Mouse (Mus musculus): ENCODE data around the gene Sdk2.

Sdk2 gene

GRCm38 (mm10) chr11:114050511-114050910 lies 16.3 kb downstream of the Sdk2 start:
- intact Hi-C loops (cut with DNase I): no loop called here

- intact Hi-C loops (cut with DNase I): no loop called here
Observed at GRCm38 (mm10) chr11:114047887-114048331, 18.9 kb downstream of the Sdk2 start.

GRCm38 (mm10) chr11:114046927-114047326 lies 19.9 kb downstream of the Sdk2 start:
- intact Hi-C loops (cut with DNase I): no loop called here

- intact Hi-C loops (cut with DNase I): no loop called here
Observed at GRCm38 (mm10) chr11:114044373-114044772, 22.5 kb downstream of the Sdk2 start.

- intact Hi-C loops (cut with DNase I): no loop called here
Observed at GRCm38 (mm10) chr11:114043530-114043929, 23.3 kb downstream of the Sdk2 start.

GRCm38 (mm10) chr11:114040391-114041035 lies 26.3 kb downstream of the Sdk2 start:
- intact Hi-C loops (cut with DNase I): no loop called here

GRCm38 (mm10) chr11:114038036-114038435 lies 28.8 kb downstream of the Sdk2 start:
- intact Hi-C loops (cut with DNase I): no loop called here

GRCm38 (mm10) chr11:114031491-114031890 lies 35.4 kb downstream of the Sdk2 start:
- intact Hi-C loops (cut with DNase I): no loop called here

GRCm38 (mm10) chr11:114030214-114030613 lies 36.6 kb downstream of the Sdk2 start:
- intact Hi-C loops (cut with DNase I): no loop called here

- intact Hi-C loops (cut with DNase I): no loop called here
Observed at GRCm38 (mm10) chr11:114028512-114028911, 38.3 kb downstream of the Sdk2 start.

GRCm38 (mm10) chr11:114028021-114028420 lies 38.8 kb downstream of the Sdk2 start:
- intact Hi-C loops (cut with DNase I): no loop called here

- intact Hi-C loops (cut with DNase I): no loop called here
Observed at GRCm38 (mm10) chr11:114025056-114025455, 41.8 kb downstream of the Sdk2 start.

GRCm38 (mm10) chr11:114023965-114024364 lies 42.9 kb downstream of the Sdk2 start:
- intact Hi-C loops (cut with DNase I): no loop called here

GRCm38 (mm10) chr11:114022166-114022565 lies 44.7 kb downstream of the Sdk2 start:
- intact Hi-C loops (cut with DNase I): no loop called here

- intact Hi-C loops (cut with DNase I): no loop called here
Observed at GRCm38 (mm10) chr11:114019087-114019486, 47.8 kb downstream of the Sdk2 start.

GRCm38 (mm10) chr11:114016889-114017392 lies 49.9 kb downstream of the Sdk2 start:
- intact Hi-C loops (cut with DNase I): no loop called here

GRCm38 (mm10) chr11:114016108-114016888 lies 50.5 kb downstream of the Sdk2 start:
- intact Hi-C loops (cut with DNase I): no loop called here

- intact Hi-C loops (cut with DNase I): no loop called here
Observed at GRCm38 (mm10) chr11:114011523-114011922, 55.3 kb downstream of the Sdk2 start.

GRCm38 (mm10) chr11:114005879-114006278 lies 61.0 kb downstream of the Sdk2 start:
- intact Hi-C loops (cut with DNase I): no loop called here

GRCm38 (mm10) chr11:114004651-114005050 lies 62.2 kb downstream of the Sdk2 start:
- intact Hi-C loops (cut with DNase I): no loop called here

GRCm38 (mm10) chr11:114003195-114003594 lies 63.7 kb downstream of the Sdk2 start:
- intact Hi-C loops (cut with DNase I): no loop called here

- intact Hi-C loops (cut with DNase I): no loop called here
Observed at GRCm38 (mm10) chr11:114000051-114000450, 66.8 kb downstream of the Sdk2 start.

- intact Hi-C loops (cut with DNase I): no loop called here
Observed at GRCm38 (mm10) chr11:113998702-113999101, 68.1 kb downstream of the Sdk2 start.

Measured in adrenal gland (tissue).